Mouse (Mus musculus): ENCODE data around the gene Tbx19. TPM values are rescaled to one million over a fixed set of nuclear protein-coding genes. Genes with fewer than 3 reads are reported as not detected.

Tbx19 gene
- polyA plus RNA-seq, 1 experiment, result not detected

DNA sequence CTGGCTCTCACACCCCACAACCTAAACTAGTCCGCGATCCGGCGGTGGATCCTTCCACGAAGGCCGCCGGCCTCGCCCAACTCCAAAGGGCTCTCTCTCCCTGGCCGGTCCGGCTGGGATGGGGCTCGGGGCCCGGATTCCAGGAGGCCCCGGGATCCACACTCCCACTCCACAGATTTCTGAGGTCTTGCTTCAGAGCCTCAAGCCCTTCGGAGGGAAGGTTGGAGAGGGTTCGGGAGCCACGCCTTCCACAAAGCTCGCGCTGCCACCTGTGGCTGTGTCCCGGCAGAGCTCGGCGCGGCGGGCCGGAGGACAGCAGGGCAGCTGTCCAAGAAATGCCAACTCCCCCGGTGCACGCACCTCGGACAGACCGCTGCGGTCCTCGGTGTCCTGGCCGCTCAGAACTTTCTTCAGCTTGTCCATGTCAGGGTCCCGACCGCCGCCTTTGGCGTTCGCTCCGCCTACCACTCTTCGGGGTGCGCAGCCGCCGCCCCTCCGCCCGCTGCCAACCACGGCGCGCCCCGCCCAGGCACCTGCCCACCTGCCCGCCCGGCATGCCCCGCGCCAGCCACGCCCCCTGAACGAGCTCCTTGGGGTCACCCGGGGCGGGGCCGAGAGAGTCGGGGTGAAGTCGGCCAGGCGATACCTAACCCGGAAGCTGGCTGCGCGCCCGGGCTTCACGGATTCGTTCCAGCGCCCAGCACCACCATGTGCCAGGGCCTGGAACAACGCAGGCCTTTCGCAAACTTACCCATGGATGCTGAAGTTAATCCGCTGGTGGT, 33.5 kb upstream of the Tbx19 start, which contains the start of gene Sft2d2:
Sft2d2 (minus strand) TSS at position 559 of the 782 bp plus-strand sequence.
- TF ChIP-seq CTCF (IDR thresholded peaks at IDR 0.05; ENCODE audit: borderline replicate concordance, insufficient read depth, low read length) (no peak), POLR2A (IDR thresholded peaks at IDR 0.05; ENCODE audit: low read depth, low read length) (no peak; the same call in 1 of the 2 replicates)
- Histone ChIP-seq H3K4me3 (ENCODE audit: insufficient read depth, low read length) (peak within 1 kb of the TSS; percentile 75), H3K27ac (ENCODE audit: insufficient read depth, low read length) (peak within 1 kb of the TSS; percentile 23; the same call in 1 of the 2 replicates), H3K4me1 (ENCODE audit: control insufficient read depth, insufficient read depth, low read length) (peaks cover 13% of the 10 kb centered on the region)

DNA sequence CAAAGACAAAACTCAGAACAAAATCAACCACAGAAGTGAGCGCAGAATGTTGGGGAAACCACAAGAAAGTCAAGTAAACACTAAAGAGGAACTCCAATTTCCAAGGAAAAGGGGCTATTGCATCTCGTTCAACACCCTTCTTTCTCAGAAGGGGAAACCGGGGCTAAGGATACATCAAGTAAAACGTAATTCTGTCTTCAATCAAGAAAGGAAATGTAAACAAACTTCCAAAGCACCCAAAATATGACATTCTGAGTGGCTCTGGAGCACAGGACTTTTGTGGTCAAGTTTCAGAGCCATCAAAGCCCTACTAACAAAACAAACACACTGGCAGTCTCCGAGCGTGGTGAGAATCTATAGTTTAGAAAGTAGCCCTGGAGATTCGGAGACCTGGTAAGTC, 32.9 kb upstream of the Tbx19 start:
- H3K4me1 ChIP-seq (ENCODE audit: control insufficient read depth, insufficient read depth, low read length), result peaks cover 13% of the 10 kb centered on the region
- no peak for TF ChIP-seq CTCF (IDR thresholded peaks at IDR 0.05; ENCODE audit: borderline replicate concordance, insufficient read depth, low read length)
- no peak for TF ChIP-seq POLR2A (IDR thresholded peaks at IDR 0.05; ENCODE audit: low read depth, low read length)
- peak overlapping the region; percentile 23; the same call in 1 of the 2 replicates for H3K27ac ChIP-seq (ENCODE audit: insufficient read depth, low read length)
- peak overlapping the region; percentile 75 for H3K4me3 ChIP-seq (ENCODE audit: insufficient read depth, low read length)

DNA sequence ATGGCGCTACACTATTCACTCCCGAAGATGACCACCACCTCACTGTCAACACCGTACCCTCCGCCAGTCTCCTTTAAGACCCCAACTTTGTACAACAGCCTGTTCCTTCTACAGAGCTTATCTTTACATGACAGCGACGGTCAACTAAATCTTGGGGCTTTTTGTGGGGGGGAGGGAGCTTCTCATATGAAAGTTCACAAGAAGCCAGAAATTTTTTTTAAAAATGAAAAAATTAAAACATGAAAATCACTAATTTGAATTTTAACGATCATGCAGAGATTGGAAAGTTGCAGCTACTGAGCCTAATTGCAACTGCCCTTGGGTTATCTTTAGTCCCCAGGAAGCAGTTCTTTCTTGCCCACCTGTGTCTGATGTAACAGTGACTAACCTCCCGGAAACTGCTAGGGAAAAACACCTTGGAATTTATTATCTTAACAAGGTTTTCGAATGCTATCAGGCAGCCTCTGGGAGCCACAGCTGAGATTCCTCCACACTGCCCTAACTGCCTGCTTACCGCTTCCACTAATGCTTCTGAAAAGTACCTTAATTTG, 32.2 kb upstream of the Tbx19 start:
- Histone ChIP-seq H3K4me1 (ENCODE audit: control insufficient read depth, insufficient read depth, low read length) (peaks cover 13% of the 10 kb centered on the region), H3K27ac (ENCODE audit: insufficient read depth, low read length) (no peak overlapping the region), H3K4me3 (ENCODE audit: insufficient read depth, low read length) (no peak overlapping the region)
- TF ChIP-seq POLR2A (IDR thresholded peaks at IDR 0.05; ENCODE audit: low read depth, low read length), result no peak
- no peak for TF ChIP-seq CTCF (IDR thresholded peaks at IDR 0.05; ENCODE audit: borderline replicate concordance, insufficient read depth, low read length)

DNA sequence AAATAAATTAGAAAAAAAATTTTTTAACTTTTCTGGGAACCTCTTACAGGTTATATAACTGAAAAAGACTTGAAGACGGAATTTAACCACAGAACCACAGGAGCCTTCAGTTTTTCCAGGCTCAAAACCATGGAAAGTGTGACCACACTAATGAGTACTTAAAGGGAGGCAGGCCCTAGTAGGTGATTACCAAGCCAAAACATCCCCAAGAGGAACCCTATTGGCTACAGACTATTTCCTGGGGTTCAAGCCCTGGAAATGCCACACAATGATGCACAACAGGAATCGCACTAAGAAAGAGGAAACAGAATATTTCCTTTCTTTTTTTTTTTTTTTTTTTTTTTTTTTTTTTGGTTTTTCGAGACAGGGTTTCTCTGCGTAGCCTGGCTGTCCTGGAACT, 31.5 kb upstream of the Tbx19 start:
- H3K4me1 ChIP-seq (ENCODE audit: control insufficient read depth, insufficient read depth, low read length), result peaks cover 13% of the 10 kb centered on the region
- H3K27ac ChIP-seq (ENCODE audit: insufficient read depth, low read length), result no peak overlapping the region
- TF ChIP-seq CTCF (IDR thresholded peaks at IDR 0.05; ENCODE audit: borderline replicate concordance, insufficient read depth, low read length) (no peak), POLR2A (IDR thresholded peaks at IDR 0.05; ENCODE audit: low read depth, low read length) (no peak)
- no peak overlapping the region for H3K4me3 ChIP-seq (ENCODE audit: insufficient read depth, low read length)

DNA sequence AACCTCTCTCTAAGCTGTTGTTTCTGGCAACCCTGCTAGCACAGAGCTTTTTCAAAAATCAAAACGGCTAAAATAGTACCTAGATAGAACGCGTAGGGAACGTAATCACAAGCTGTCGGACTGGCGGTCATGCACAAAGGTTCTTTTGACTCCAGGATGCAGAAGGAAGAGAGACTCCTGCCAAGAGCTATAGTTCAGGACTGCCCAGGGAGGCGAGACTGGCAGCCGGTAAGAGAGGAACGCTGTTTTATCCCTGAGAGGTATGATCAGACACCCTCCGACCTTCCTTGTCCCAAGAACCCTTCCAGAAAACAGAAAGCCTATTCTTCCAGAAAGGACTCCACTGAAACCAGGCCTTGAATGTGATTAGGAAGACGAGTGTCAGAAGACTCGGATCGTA, 31.0 kb upstream of the Tbx19 start:
- Histone ChIP-seq H3K4me3 (ENCODE audit: insufficient read depth, low read length) (no peak overlapping the region), H3K4me1 (ENCODE audit: control insufficient read depth, insufficient read depth, low read length) (peaks cover 13% of the 10 kb centered on the region), H3K27ac (ENCODE audit: insufficient read depth, low read length) (no peak overlapping the region)
- TF ChIP-seq POLR2A (IDR thresholded peaks at IDR 0.05; ENCODE audit: low read depth, low read length) (no peak), CTCF (IDR thresholded peaks at IDR 0.05; ENCODE audit: borderline replicate concordance, insufficient read depth, low read length) (no peak)

DNA sequence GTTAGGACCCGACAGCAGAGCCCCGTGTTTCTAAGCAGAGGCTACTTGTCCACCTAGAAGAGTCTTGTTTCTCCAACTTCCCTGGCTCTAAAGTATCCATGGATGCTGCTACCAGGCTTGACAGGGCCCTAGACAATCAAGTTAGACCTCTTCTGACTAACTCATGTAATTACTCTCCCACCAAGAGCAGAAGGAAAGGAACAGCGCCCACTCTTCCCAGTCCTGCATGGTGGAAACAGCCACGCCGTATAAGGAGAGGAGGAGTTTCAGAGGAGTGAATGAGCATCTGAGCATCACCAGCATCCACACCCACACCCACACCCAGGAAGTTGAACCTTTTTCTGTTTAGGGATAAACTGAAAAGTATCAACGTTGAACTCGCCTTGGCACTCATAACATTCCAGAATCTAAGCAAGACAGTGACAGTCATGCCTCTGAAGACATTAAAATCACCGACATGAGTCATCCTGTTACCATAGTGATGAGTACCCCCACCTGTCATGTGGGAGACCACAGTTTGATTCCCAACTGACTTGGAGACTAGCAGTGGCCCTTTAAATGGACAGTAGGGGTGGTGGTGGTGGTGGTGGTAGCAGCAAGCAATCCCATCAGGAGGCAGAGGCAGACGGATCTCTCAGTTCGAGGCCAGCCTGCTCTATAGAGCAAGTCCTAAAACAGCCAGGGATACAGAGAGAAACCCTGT, 30.1 kb upstream of the Tbx19 start:
- Histone ChIP-seq H3K4me1 (ENCODE audit: control insufficient read depth, insufficient read depth, low read length) (peaks cover 13% of the 10 kb centered on the region), H3K27ac (ENCODE audit: insufficient read depth, low read length) (no peak overlapping the region), H3K4me3 (ENCODE audit: insufficient read depth, low read length) (no peak overlapping the region)
- TF ChIP-seq POLR2A (IDR thresholded peaks at IDR 0.05; ENCODE audit: low read depth, low read length), result no peak
- TF ChIP-seq CTCF (IDR thresholded peaks at IDR 0.05; ENCODE audit: borderline replicate concordance, insufficient read depth, low read length), result no peak

DNA sequence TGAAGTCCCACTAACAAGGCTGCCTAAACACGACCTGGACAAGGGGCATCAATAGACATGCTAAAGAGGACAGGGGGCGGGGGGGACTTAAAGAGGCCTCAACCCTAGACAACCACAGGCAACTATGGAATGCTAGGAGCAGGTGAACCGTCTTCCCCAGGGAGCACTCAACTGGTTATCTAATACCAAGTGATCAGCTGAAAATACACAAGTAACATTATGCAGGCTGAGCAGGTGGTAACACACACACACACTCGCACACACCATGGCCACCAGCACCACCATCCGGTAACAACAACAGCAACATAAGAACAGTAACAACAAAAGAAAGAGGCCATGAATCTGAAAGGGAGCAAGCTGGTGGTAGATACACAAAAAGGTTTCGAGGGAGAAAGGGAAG, 29.5 kb upstream of the Tbx19 start:
- TF ChIP-seq CTCF (IDR thresholded peaks at IDR 0.05; ENCODE audit: borderline replicate concordance, insufficient read depth, low read length) (no peak), POLR2A (IDR thresholded peaks at IDR 0.05; ENCODE audit: low read depth, low read length) (no peak)
- H3K27ac ChIP-seq (ENCODE audit: insufficient read depth, low read length), result no peak overlapping the region
- no peak overlapping the region for H3K4me3 ChIP-seq (ENCODE audit: insufficient read depth, low read length)
- H3K4me1 ChIP-seq (ENCODE audit: control insufficient read depth, insufficient read depth, low read length), result peaks cover 12% of the 10 kb centered on the region

DNA sequence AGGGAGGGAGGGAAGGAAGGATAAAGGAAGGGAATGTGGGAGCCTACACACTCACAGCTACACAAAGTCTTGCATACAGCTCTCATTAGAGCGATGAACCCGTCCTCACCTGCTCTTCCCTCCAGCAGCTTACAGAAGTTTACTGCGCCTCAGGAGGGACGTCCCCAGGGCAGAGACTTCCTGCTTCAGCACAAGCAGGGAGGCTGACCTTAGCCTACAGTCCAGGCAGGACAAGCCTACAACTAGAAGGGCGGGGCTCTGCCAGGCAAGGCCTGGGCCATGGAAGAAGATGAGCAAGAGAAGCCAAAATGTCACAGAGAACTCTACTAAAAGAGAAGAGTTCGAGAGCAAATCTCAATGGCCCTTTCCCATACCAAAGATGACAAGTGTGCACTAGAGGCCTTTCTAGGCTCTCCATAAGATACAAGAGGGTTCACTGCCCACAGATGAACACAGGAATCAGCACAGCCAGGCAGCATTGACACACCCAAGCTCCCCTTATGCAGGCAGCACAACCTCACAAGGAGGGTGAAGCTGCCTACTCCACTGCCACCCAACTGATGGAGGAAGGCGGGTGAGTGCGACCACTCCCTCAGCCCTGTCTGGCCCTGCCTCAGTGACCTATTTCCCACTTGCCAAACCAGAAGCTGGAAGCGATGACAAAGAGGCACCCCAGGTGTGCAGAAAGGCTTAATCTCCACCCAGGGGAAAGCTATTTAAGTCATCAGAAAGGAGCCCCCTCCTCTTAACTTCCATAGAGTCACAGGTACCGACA, 28.4 kb upstream of the Tbx19 start:
- Histone ChIP-seq H3K4me3 (ENCODE audit: insufficient read depth, low read length) (no peak overlapping the region), H3K27ac (ENCODE audit: insufficient read depth, low read length) (no peak overlapping the region), H3K4me1 (ENCODE audit: control insufficient read depth, insufficient read depth, low read length) (peaks cover 6% of the 10 kb centered on the region; the same call in 1 of the 2 replicates)
- TF ChIP-seq POLR2A (IDR thresholded peaks at IDR 0.05; ENCODE audit: low read depth, low read length) (no peak), CTCF (IDR thresholded peaks at IDR 0.05; ENCODE audit: borderline replicate concordance, insufficient read depth, low read length) (no peak)

DNA sequence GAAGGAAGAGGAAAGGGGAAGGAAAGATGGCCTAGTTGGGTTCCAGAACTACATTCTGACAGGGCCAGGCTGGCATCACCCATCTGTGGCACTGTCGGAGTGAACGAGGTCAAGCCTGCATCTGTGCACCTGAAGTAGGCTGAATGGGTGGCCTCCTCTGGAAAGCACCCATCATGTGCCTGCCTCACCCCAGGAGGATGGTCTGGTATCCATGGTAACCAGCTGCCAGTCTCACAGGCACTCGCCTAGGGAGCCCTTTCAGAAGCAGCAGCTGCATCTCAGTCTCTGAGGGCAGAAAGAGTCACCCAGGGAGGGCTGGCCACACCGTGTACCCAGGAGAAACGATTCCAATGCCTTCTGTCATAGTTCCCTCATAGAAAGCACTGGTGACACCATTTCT, 26.8 kb upstream of the Tbx19 start:
- Histone ChIP-seq H3K4me3 (ENCODE audit: insufficient read depth, low read length) (no peak overlapping the region), H3K27ac (ENCODE audit: insufficient read depth, low read length) (no peak overlapping the region), H3K4me1 (ENCODE audit: control insufficient read depth, insufficient read depth, low read length) (peaks cover 6% of the 10 kb centered on the region; the same call in 1 of the 2 replicates)
- TF ChIP-seq POLR2A (IDR thresholded peaks at IDR 0.05; ENCODE audit: low read depth, low read length) (no peak), CTCF (IDR thresholded peaks at IDR 0.05; ENCODE audit: borderline replicate concordance, insufficient read depth, low read length) (no peak)
